ENCODE assay signal across 8 mouse cellular contexts in the genomic region with DNA sequence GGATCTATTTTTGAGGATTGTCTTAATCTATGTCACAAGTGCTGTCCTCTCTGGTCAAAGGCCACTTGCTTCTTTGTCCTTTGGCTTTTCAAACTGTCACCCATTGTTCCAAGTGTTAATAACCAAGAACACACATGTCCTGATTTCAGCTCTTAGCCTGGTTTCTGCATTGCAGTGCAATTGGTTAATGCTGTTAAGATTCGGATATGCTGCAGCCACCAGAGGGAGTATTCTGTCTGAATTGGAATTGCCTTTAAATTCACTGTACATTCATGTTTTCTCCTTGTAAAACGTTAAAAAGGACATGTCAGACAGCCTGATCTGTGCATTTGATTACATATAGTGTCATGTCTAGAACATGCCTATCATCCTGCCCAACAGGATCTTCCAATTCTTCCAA. TPM values are rescaled to one million over a fixed set of nuclear protein-coding genes. Genes with fewer than 3 reads are reported as not detected.
A peak's percentile ranks its signal among the peaks of the same experiment; 100 is the strongest.
DNase-seq lines count a peak whose midpoint lies in the region; ATAC-seq and TF ChIP-seq lines count a peak whose summit lies in the region.

No protein-coding gene starts in this region.

- H3K27me3 ChIP-seq in intestine, postnatal 0 days (replicated peaks; ENCODE audit: control insufficient read depth, insufficient read depth, low read length): no peaks in the 10 kb centered on the region
- H3K27me3 ChIP-seq in intestine, embryonic 16.5 days (replicated peaks; ENCODE audit: control insufficient read depth, insufficient read depth, low read length): no peaks in the 10 kb centered on the region
- no peaks in the 10 kb centered on the region for H3K27me3 ChIP-seq in MEL (ENCODE audit: control insufficient read depth in 1 of 2, insufficient read depth in 2 of 2, low read length in 2 of 2)
- no peaks in the 10 kb centered on the region for H3K27me3 ChIP-seq in stomach, postnatal 0 days (ENCODE audit: control insufficient read depth, insufficient read depth, low read length)

- no peaks in the 10 kb centered on the region for H3K36me3 ChIP-seq in intestine, postnatal 0 days (ENCODE audit: control insufficient read depth, insufficient read depth)
- no peaks in the 10 kb centered on the region for H3K36me3 ChIP-seq in intestine, embryonic 16.5 days (ENCODE audit: control insufficient read depth, insufficient read depth, low read length)
- no peaks in the 10 kb centered on the region for H3K36me3 ChIP-seq in MEL (ENCODE audit: control insufficient read depth in 1 of 2, insufficient read depth in 2 of 2, low read length in 2 of 2)
- H3K36me3 ChIP-seq in stomach, postnatal 0 days (ENCODE audit: control insufficient read depth, insufficient read depth, low read length): no peaks in the 10 kb centered on the region

- H3K79me2 ChIP-seq in MEL (ENCODE audit: control insufficient read depth, insufficient read depth, low read length, poor library complexity): no peaks in the 10 kb centered on the region

- 32% methylated on average over 2 of the region's 2 CpGs for WGBS in intestine, postnatal 0 days
- 25% methylated on average over 2 of the region's 2 CpGs for WGBS in intestine, embryonic 16.5 days
- WGBS in stomach, postnatal 0 days: 23% methylated on average over 2 of the region's 2 CpGs

- no peak overlapping the region for H3K9ac ChIP-seq in intestine, postnatal 0 days (ENCODE audit: low read depth, low read length)
- no peak overlapping the region for H3K9ac ChIP-seq in intestine, embryonic 16.5 days (ENCODE audit: low read depth, low read length)
- H3K9ac ChIP-seq in MEL (ENCODE audit: control insufficient read depth, low read depth, low read length, poor library complexity, severe bottlenecking): no peak overlapping the region
- H3K9ac ChIP-seq in stomach, postnatal 0 days (ENCODE audit: low read length): no peak overlapping the region

- no peak for TF ChIP-seq POLR2A in MEL (IDR thresholded peaks at IDR 0.05; ENCODE audit: control insufficient read depth in 1 of 2, insufficient read depth in 1 of 2, low read depth in 1 of 2, low read length in 2 of 2, poor library complexity in 1 of 2)

- no peaks in the 10 kb centered on the region for H3K9me3 ChIP-seq in intestine, postnatal 0 days (ENCODE audit: control insufficient read depth)
- no peaks in the 10 kb centered on the region for H3K9me3 ChIP-seq in intestine, embryonic 16.5 days (ENCODE audit: control insufficient read depth, low read length)
- no peaks in the 10 kb centered on the region for H3K9me3 ChIP-seq in MEL (replicated peaks; ENCODE audit: insufficient read depth, low read length)
- no peaks in the 10 kb centered on the region for H3K9me3 ChIP-seq in stomach, postnatal 0 days (ENCODE audit: control insufficient read depth, low read length)

- no peak overlapping the region for H3K4me2 ChIP-seq in intestine, postnatal 0 days (replicated peaks; ENCODE audit: low read depth)
- no peak overlapping the region for H3K4me2 ChIP-seq in intestine, embryonic 16.5 days (ENCODE audit: low read depth, low read length)
- no peak overlapping the region for H3K4me2 ChIP-seq in stomach, postnatal 0 days (replicated peaks; ENCODE audit: low read depth)

- H3K4me3 ChIP-seq in intestine, postnatal 0 days (ENCODE audit: low read depth, low read length): no peak overlapping the region
- no peak overlapping the region for H3K4me3 ChIP-seq in intestine, embryonic 16.5 days (ENCODE audit: low read length)
- no peak overlapping the region for H3K4me3 ChIP-seq in MEL (ENCODE audit: control insufficient read depth in 1 of 2, insufficient read depth in 1 of 2, low read depth in 2 of 2, low read length in 2 of 2)
- no peak overlapping the region for H3K4me3 ChIP-seq in stomach, postnatal 0 days (ENCODE audit: low read depth, low read length)

- peak; percentile 76 for TF ChIP-seq CTCF in intestine, postnatal 0 days (IDR thresholded peaks at IDR 0.05; ENCODE audit: low read depth)
- peak in 1 of 3 experiments; percentile 26; a peak in 1 of 6 replicates for TF ChIP-seq CTCF in MEL (IDR thresholded peaks at IDR 0.05 in 2 of 3, conservative IDR thresholded peaks at IDR 0.05 in 1 of 3; ENCODE audit: control insufficient read depth in 1 of 3, insufficient read depth in 1 of 3, low read depth in 2 of 3, low read length in 3 of 3, poor library complexity in 1 of 3, severe bottlenecking in 1 of 3)
- peak; percentile 83 for TF ChIP-seq CTCF in stomach, postnatal 0 days (IDR thresholded peaks at IDR 0.05; ENCODE audit: low read depth)

- TF ChIP-seq EP300 in MEL (IDR thresholded peaks at IDR 0.05; ENCODE audit: low read depth in 1 of 2, low read length in 2 of 2): no peak
- TF ChIP-seq EP300 in stomach, postnatal 0 days (optimal IDR thresholded peaks at IDR 0.05): no peak

- intact Hi-C loops in left cerebral cortex, postnatal 10 days (cut with DNase I): loop anchor here (2.0 kb wide), 1 partner anchor 1088 kb away; no protein-coding TSS in a partner anchor

- DNase-seq in MEL (ENCODE audit: low read depth, low spot score): peak; percentile 13
- DNase-seq in embryo, embryonic 11.5 days (ENCODE audit: low read depth, low spot score): peak; percentile 11
- DNase-seq in left cerebral cortex, postnatal 10 days (ENCODE audit: extremely low spot score in 1 of 2, low spot score in 2 of 2): peak; percentile 31 to 44
- DNase-seq in stomach, postnatal 0 days (ENCODE audit: low spot score): no peak
- DNase-seq in cerebellum, adult 8-10 months: no peak
- DNase-seq in gastrocnemius, adult 18-20 months (ENCODE audit: low spot score): no peak

- TF ChIP-seq RAD21 in MEL (IDR thresholded peaks at IDR 0.05; ENCODE audit: low read depth, low read length): peak; percentile 23

- no peak overlapping the region for H3K27ac ChIP-seq in intestine, postnatal 0 days (ENCODE audit: low read depth, low read length)
- no peak overlapping the region for H3K27ac ChIP-seq in intestine, embryonic 16.5 days (ENCODE audit: low read length)
- H3K27ac ChIP-seq in MEL (ENCODE audit: control insufficient read depth, low read depth, low read length): no peak overlapping the region
- no peak overlapping the region for H3K27ac ChIP-seq in stomach, postnatal 0 days (replicated peaks)

- ATAC-seq in intestine, postnatal 0 days: no peak
- ATAC-seq in intestine, embryonic 16.5 days: no peak
- no peak for ATAC-seq in stomach, postnatal 0 days (ENCODE audit: low FRiP score, low TSS enrichment)

- H3K4me1 ChIP-seq in intestine, postnatal 0 days (replicated peaks; ENCODE audit: control insufficient read depth, insufficient read depth, low read length): no peaks in the 10 kb centered on the region
- no peaks in the 10 kb centered on the region for H3K4me1 ChIP-seq in intestine, embryonic 16.5 days (ENCODE audit: control insufficient read depth, insufficient read depth, low read length)
- H3K4me1 ChIP-seq in MEL (ENCODE audit: control insufficient read depth in 1 of 2, insufficient read depth in 2 of 2, low read length in 2 of 2): no peaks in the 10 kb centered on the region
- H3K4me1 ChIP-seq in stomach, postnatal 0 days (replicated peaks; ENCODE audit: control insufficient read depth, insufficient read depth): no peaks in the 10 kb centered on the region

TF ChIP-seq in MEL, 35 proteins besides CTCF, POLR2A, EP300 and RAD21:
- TF ChIP-seq SMC3 (IDR thresholded peaks at IDR 0.05; ENCODE audit: low read depth, low read length) (peak; percentile 31), TBP (IDR thresholded peaks at IDR 0.05; ENCODE audit: low read depth, low read length) (no peak), UBTF (IDR thresholded peaks at IDR 0.05; ENCODE audit: borderline replicate concordance, insufficient read depth, low read depth, low read length) (no peak), MYB (IDR thresholded peaks at IDR 0.05; ENCODE audit: low read depth, low read length) (no peak), ZMIZ1 (IDR thresholded peaks at IDR 0.05; ENCODE audit: low read depth, low read length) (no peak)

RNA-seq across cellular contexts. Expression of gene AW209491, which starts 40.4 kb away (rescaled TPM):
- 9.7 and 10.3 TPM in 2 replicates for polyA plus RNA-seq in intestine, postnatal 0 days (2015; fragmentation: Nextera tagmentation; extraction: Ambion mirVana)
- 23.0 and 25.6 TPM in 2 replicates for polyA plus RNA-seq in intestine, embryonic 16.5 days (2015; fragmentation: Nextera tagmentation; extraction: Ambion mirVana)
- total RNA-seq in MEL (2012; rRNA removed): 14.7 and 15.9 TPM in 2 replicates
- 10 to 100 TPM in 1 of 2 experiments, not detected in 1; 17.4 TPM for polyA plus RNA-seq in MEL (2012; ENCODE audit: insufficient read depth in 1 of 2, insufficient read length in 2 of 2, low read depth in 1 of 2, low replicate concordance in 2 of 2, missing spikeins in 1 of 2)
- 10 to 100 TPM; 20.2 to 21.1 TPM for total RNA-seq in left cerebral cortex, postnatal 10 days (2021)
- 17.8 and 19.9 TPM in 2 replicates for polyA plus RNA-seq in stomach, postnatal 0 days (2015; fragmentation: Nextera tagmentation; extraction: Ambion mirVana)
- total RNA-seq in gastrocnemius, adult 18-20 months (2021): 10 to 100 TPM; 13.5 to 14.1 TPM

RNA-seq across cellular contexts. Expression of gene Psma2, which starts 57.3 kb away (rescaled TPM):
- polyA plus RNA-seq in intestine, postnatal 0 days (2015; fragmentation: Nextera tagmentation; extraction: Ambion mirVana): 178 and 183 TPM in 2 replicates
- polyA plus RNA-seq in intestine, embryonic 16.5 days (2015; fragmentation: Nextera tagmentation; extraction: Ambion mirVana): 195 and 209 TPM in 2 replicates
- total RNA-seq in MEL (2012; rRNA removed): 139 and 156 TPM in 2 replicates
- polyA plus RNA-seq in MEL (2012; ENCODE audit: insufficient read depth in 1 of 2, insufficient read length in 2 of 2, low read depth in 1 of 2, low replicate concordance in 2 of 2, missing spikeins in 1 of 2): 100 to 1,000 TPM in 1 of 2 experiments, not detected in 1; 174 TPM
- total RNA-seq in left cerebral cortex, postnatal 10 days (2021): 10 to 100 TPM; 66.0 to 66.7 TPM
- polyA plus RNA-seq in stomach, postnatal 0 days (2015; fragmentation: Nextera tagmentation; extraction: Ambion mirVana): 152 and 153 TPM in 2 replicates
- 10 to 100 TPM; 53.6 to 56.3 TPM for total RNA-seq in gastrocnemius, adult 18-20 months (2021)

RNA-seq across cellular contexts. Expression of gene Mrpl32, which starts 57.4 kb away (rescaled TPM):
- 105 and 107 TPM in 2 replicates for polyA plus RNA-seq in intestine, postnatal 0 days (2015; fragmentation: Nextera tagmentation; extraction: Ambion mirVana)
- polyA plus RNA-seq in intestine, embryonic 16.5 days (2015; fragmentation: Nextera tagmentation; extraction: Ambion mirVana): 114 and 121 TPM in 2 replicates
- 58.2 and 69.9 TPM in 2 replicates for total RNA-seq in MEL (2012; rRNA removed)
- 10 to 100 TPM in 1 of 2 experiments, not detected in 1; 89.7 TPM for polyA plus RNA-seq in MEL (2012; ENCODE audit: insufficient read depth in 1 of 2, insufficient read length in 2 of 2, low read depth in 1 of 2, low replicate concordance in 2 of 2, missing spikeins in 1 of 2)
- total RNA-seq in left cerebral cortex, postnatal 10 days (2021): 10 to 100 TPM; 28.6 to 30.5 TPM
- 106 and 107 TPM in 2 replicates for polyA plus RNA-seq in stomach, postnatal 0 days (2015; fragmentation: Nextera tagmentation; extraction: Ambion mirVana)
- total RNA-seq in gastrocnemius, adult 18-20 months (2021): 10 to 100 TPM; 37.7 to 41.7 TPM

Comparison
In these comparisons a context has a peak if more than half of its experiments do, and no peak if none do; other contexts are left out.
1. DNase-seq: peak in MEL (single experiment), embryo, embryonic 11.5 days (single experiment) and left cerebral cortex, postnatal 10 days (2 of 2); none in stomach, postnatal 0 days (single experiment), cerebellum, adult 8-10 months (single experiment) and gastrocnemius, adult 18-20 months (single experiment).